Mouse (Mus musculus) embryonic facial prominence, embryonic 12.5 days (tissue): ENCODE results near the gene Rgn. TPM values are rescaled to one million over a fixed set of nuclear protein-coding genes. Genes with fewer than 3 reads are reported as not detected.
A peak's percentile ranks its signal among the peaks of the same experiment; 100 is the strongest.

Experiments used
- ATAC-seq: fragments of 200-750 bp; cut with Nextera tagmentation; 2 replicates; pipeline ENCODE4 v1.8.0; 2017; ENCODE audit not compliant: insufficient number of reproducible peaks, insufficient read depth, low FRiP score, low TSS enrichment
- H3K27ac ChIP-seq: fragments of 300-500 bp; sonication (generic); 2 replicates; pipeline ENCODE4 v1.5.1; 2016; ENCODE audit warnings: mild to moderate bottlenecking
- H3K27me3 ChIP-seq: fragments of 300-500 bp; sonication (generic); 2 replicates; pipeline ENCODE4 v1.6.1; 2016; ENCODE audit warnings: mild to moderate bottlenecking, moderate library complexity
- H3K36me3 ChIP-seq: fragments of 300-500 bp; sonication (generic); 2 replicates; pipeline ENCODE4 v1.6.1; 2016; ENCODE audit warnings: mild to moderate bottlenecking
- H3K4me1 ChIP-seq: fragments of 300-500 bp; sonication (generic); 2 replicates; pipeline ENCODE4 v1.6.1; 2016
- H3K4me2 ChIP-seq: fragments of 300-500 bp; sonication (generic); replicated peaks from 2 replicates; pipeline ENCODE4 v1.6.1; 2016; ENCODE audit warnings: mild to moderate bottlenecking, moderate library complexity
- H3K4me3 ChIP-seq: fragments of 300-500 bp; sonication (generic); 2 replicates; pipeline ENCODE4 v1.5.1; 2016; ENCODE audit warnings: mild to moderate bottlenecking
- H3K9ac ChIP-seq: fragments of 300-500 bp; sonication (generic); 2 replicates; pipeline ENCODE4 v1.6.1; 2016; ENCODE audit warnings: mild to moderate bottlenecking, moderate library complexity
- H3K9me3 ChIP-seq: fragments of 300-500 bp; sonication (generic); 2 replicates; pipeline ENCODE4 v1.6.1; 2016; ENCODE audit warnings: mild to moderate bottlenecking, moderate library complexity
- WGBS: fragments of 180-500 bp; shearing (Covaris S2); methylation state at CpG from one replicate; pipeline ENCODE4 v1.1.7; 2016; 5-methylcytosine and 5-hydroxymethylcytosine counted together
- polyA plus RNA-seq: library from polyadenylated mRNA; unstranded; fragments of >200 nt; fragmentation: Nextera tagmentation; extraction: Ambion mirVana; gene quantifications from 2 replicates; pipeline ENCODE4 v1.2.1, GENCODE M21; 2016

The Rgn gene
- 0.23 and 0.46 TPM in 2 replicates for polyA plus RNA-seq

DNA sequence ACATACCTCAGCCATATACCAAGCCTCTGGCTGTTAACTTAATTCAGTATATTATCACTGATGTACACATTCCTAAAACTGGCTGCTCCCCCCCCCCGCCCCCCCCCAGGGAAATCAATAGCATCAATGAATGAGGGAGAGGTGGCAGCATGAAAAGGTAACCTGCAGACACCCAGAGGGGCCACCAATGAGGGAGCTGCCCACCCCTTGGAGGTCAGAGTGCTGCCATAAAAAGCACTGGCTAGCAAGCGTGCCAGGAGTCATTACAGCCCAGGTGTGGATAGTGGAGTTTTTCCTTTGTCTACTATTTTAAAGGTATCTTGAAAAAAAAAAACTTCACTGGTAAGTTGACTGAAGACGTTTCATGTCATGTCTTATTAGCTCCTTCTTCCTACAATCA lies at the start of gene Rgn:
Gene Rgn, plus strand, starts transcription at position 256 of the 400 bp plus-strand sequence.
- no peak for ATAC-seq
- WGBS: 58% methylated on average over 3 of the region's 3 CpGs
- H3K4me3 ChIP-seq: no peak within 1 kb of the TSS
- no peak within 1 kb of the TSS for H3K27ac ChIP-seq
- no peak within 1 kb of the TSS for H3K9ac ChIP-seq
- no peaks in the 10 kb centered on the region for H3K36me3 ChIP-seq
- no peaks in the 10 kb centered on the region for H3K9me3 ChIP-seq
- H3K4me1 ChIP-seq: no peaks in the 10 kb centered on the region
- no peaks in the 10 kb centered on the region for H3K27me3 ChIP-seq
- H3K4me2 ChIP-seq: peak within 1 kb of the TSS; percentile 51

DNA sequence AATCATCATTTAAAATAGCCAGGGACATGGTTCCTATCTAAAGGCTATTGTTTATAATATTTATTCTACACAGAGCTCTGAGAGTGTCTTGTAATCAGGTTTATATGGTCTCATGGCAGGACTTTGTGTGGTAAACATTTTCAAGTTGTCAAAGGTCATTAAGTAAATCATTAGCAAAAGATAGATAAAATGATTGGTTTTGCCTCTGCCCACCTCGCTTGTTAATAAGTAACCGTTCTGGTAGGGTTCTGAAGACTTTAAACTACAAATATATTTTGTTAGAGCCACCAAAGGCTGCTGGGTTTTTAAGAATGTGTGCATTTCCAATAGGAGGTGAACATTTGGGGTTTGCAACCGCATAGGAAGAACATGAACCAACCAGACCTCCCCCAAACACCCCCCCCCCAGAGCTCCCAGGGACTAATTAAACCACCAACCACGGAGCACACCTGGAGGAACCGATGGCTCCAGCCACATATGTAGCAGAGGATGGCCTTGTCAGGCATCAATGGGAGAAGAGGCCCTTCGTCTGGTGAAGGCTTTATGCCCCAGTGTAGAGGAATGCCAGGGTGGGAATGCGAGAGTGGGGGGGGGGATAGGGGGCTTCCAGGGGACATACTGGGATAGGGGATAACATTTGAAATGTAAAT lies 29.2 kb upstream of the Rgn start:
- H3K9me3 ChIP-seq: no peaks in the 10 kb centered on the region
- no peaks in the 10 kb centered on the region for H3K27me3 ChIP-seq
- WGBS: 86% methylated on average over 7 of the region's 7 CpGs
- no peaks in the 10 kb centered on the region for H3K36me3 ChIP-seq
- no peak overlapping the region for H3K9ac ChIP-seq
- H3K4me2 ChIP-seq: no peak overlapping the region
- H3K4me3 ChIP-seq: no peak overlapping the region
- no peak for ATAC-seq
- no peak overlapping the region for H3K27ac ChIP-seq
- H3K4me1 ChIP-seq: no peaks in the 10 kb centered on the region

DNA sequence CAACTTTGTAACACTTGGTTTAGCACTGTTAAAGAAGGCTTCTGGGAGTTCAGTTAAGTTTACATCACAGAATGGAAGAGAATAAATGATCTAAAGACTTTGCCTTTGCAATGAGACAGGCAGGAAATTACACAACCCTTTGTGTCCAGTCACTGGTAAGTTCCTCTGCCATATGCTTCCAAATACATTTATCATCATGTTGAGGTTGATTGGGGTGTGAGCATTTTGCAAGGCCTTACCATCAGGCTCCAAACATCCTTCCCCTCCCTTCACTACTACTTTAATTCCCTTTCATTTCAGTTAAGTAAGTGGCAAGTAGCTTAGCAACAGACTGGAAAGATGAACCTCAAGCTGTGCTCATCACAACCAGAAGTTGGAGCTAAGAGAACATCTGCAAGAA lies 28.0 kb upstream of the Rgn start:
- H3K27ac ChIP-seq: no peak overlapping the region
- no peak for ATAC-seq

DNA sequence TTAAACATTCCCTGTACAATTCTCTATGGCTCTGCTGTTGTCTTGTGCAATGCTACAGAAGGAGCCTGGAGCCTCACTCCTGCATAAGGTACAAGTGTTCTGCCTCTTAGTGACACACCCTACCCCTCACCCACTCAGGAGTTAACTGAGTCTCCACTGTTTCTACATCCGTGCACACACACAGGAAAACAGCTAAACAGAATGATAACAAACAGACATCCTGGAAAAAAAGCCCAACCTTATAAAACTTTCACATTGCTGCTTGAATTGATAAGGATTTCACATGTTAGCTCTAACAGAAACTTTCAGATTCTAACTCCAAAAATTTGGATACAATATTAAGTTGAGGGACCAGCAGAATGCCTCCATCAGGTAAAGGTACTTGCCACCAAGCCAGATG lies 17.0 kb upstream of the Rgn start:
- Histone ChIP-seq H3K9me3 (no peaks in the 10 kb centered on the region), H3K27me3 (no peaks in the 10 kb centered on the region), H3K36me3 (no peaks in the 10 kb centered on the region), H3K9ac (no peak overlapping the region), H3K27ac (no peak overlapping the region), H3K4me1 (no peaks in the 10 kb centered on the region), H3K4me3 (no peak overlapping the region), H3K4me2 (no peak overlapping the region)
- no peak for ATAC-seq
- WGBS: 26% methylated on average over 1 of the region's 1 CpGs

More for the DNA sequence above, 28.0 kb upstream of the Rgn start:
- no peaks in the 10 kb centered on the region for H3K9me3 ChIP-seq
- no peaks in the 10 kb centered on the region for H3K27me3 ChIP-seq
- no peak overlapping the region for H3K9ac ChIP-seq
- no peak overlapping the region for H3K4me3 ChIP-seq
- H3K4me2 ChIP-seq: no peak overlapping the region
- no peaks in the 10 kb centered on the region for H3K4me1 ChIP-seq
- no peaks in the 10 kb centered on the region for H3K36me3 ChIP-seq

DNA sequence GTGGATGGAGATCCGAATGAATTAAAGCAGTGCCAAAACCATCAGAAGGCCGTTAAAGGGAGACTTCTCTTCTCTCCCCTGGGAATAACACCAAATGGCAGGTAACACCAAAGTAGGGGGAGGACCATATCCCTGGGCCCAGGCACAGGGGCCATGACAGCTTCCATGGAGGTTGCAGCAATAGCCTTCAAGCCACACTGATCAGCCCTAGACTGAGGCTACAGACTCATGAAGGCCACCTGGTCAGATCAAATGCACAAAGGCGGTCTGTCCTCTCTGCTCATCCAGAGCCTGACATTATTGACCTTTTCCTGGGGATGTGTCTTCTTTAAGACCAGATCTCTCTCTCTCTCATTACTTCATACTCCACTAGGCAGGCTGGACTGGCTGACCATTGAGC lies 5.7 kb upstream of the Rgn start:
- no peak overlapping the region for H3K4me2 ChIP-seq
- ATAC-seq: no peak
- no peak overlapping the region for H3K9ac ChIP-seq
- 75% methylated on average over 3 of the region's 3 CpGs for WGBS
- no peaks in the 10 kb centered on the region for H3K36me3 ChIP-seq
- no peaks in the 10 kb centered on the region for H3K27me3 ChIP-seq
- H3K4me3 ChIP-seq: no peak overlapping the region
- H3K27ac ChIP-seq: no peak overlapping the region
- H3K4me1 ChIP-seq: no peaks in the 10 kb centered on the region
- no peaks in the 10 kb centered on the region for H3K9me3 ChIP-seq

DNA sequence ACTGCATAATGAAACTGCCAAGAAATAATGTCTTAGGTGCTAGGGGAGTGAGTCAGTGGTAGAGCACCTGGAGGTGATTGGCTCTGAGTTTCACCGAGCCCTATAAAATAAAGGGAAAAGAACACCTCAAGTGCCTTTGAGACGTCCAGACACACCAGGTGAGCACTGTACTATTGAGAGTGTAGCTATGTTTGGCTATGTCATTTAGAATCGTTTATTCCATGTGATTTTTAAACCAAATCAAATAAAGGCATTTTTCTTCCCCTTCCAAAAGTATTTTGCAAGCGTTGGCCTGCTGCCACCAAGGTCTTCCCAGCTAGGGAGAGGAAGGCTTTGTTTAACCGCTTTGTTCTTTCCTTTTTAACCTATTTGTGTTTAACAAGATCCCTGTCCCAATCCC lies 2.0 kb upstream of the Rgn start:
- H3K36me3 ChIP-seq: no peaks in the 10 kb centered on the region
- H3K27me3 ChIP-seq: no peaks in the 10 kb centered on the region
- no peaks in the 10 kb centered on the region for H3K9me3 ChIP-seq
- H3K4me1 ChIP-seq: no peaks in the 10 kb centered on the region
- 55% methylated on average over 5 of the region's 5 CpGs for WGBS
- ATAC-seq: no peak
- no peak overlapping the region for H3K9ac ChIP-seq
- H3K27ac ChIP-seq: no peak overlapping the region
- no peak overlapping the region for H3K4me3 ChIP-seq
- H3K4me2 ChIP-seq: no peak overlapping the region; the same call in 1 of the 2 replicates

DNA sequence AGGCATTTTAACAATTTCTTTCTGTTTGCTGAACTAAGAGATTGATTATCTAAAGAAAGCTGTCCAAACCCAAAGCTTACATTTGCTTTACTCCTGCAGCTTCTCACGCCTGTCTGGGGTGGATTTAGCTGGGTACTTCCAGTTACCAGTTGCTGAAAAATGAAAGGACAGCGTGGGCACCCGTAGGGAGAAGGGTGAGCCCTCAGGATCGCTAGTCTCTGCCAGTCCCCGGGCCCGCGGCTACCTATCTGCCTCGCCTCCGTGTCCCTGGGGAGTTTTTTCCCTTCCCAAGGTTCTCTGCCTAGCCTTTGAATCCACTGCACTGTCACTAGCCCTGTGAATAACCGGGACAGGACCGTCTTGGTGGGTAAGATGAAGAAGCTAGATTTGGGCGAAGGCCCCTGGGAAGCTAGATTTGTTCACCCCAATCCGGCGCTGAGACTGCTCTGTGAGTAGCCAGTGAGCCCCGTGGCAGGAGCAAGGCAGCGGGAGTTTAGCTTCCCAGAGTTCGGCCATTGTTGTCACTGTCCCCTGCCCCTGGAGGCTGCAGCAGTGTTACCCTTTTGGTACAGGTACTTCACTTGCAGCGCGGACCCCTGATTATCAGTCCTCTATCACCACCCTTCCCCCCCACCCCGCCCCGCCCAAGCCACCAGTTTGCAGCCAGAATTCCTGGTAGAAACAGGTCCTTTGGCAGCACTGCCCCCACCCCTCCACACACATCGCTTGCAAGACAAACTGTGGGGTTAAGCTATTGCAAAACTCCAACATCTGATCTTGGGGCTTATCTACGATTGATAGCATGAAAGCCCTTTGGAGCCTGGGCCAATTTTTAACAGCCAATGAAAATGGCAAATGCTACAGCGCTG lies 1.3 kb upstream of the Rgn start:
- no peak for ATAC-seq
- no peaks in the 10 kb centered on the region for H3K9me3 ChIP-seq
- no peak overlapping the region for H3K27ac ChIP-seq
- no peaks in the 10 kb centered on the region for H3K4me1 ChIP-seq
- peak overlapping the region; percentile 29 for H3K4me3 ChIP-seq
- no peaks in the 10 kb centered on the region for H3K27me3 ChIP-seq
- WGBS: 28% methylated on average over 24 of the region's 24 CpGs
- H3K4me2 ChIP-seq: peak overlapping the region; percentile 51
- peak overlapping the region; percentile 33; the same call in 1 of the 2 replicates for H3K9ac ChIP-seq
- no peaks in the 10 kb centered on the region for H3K36me3 ChIP-seq

DNA sequence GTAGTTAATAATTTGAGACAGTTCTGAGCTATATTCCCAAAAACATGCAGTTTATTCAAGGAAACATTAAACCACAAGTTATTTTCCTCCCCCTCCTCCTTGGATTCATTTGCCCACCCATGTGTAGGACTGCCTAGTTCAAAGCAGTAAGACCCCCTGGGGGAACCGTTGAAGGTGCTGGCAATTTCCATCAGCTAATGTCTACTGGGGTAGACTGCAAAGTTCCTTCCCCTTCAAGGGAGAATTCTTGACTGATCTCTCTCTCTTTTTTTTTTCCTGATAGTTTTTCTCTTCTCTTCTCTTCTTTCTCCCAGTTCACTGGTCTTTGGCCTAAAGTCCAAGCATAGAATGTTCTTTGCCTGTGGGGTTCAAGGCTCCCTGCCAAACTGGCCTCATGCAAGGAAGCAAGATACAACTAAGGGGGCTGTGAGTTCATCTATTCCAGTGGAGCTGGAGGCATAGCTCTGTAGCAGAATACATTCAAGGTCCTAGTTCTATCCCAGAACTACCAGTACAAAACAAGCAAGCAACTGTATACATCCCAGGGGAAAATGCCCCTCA lies 627 bp upstream of the Rgn start:
- WGBS: 63% methylated on average over 1 of the region's 1 CpGs
- no peaks in the 10 kb centered on the region for H3K9me3 ChIP-seq
- H3K4me2 ChIP-seq: no peak overlapping the region; the same call in 1 of the 2 replicates
- no peaks in the 10 kb centered on the region for H3K36me3 ChIP-seq
- no peaks in the 10 kb centered on the region for H3K27me3 ChIP-seq
- H3K9ac ChIP-seq: no peak overlapping the region
- H3K4me1 ChIP-seq: no peaks in the 10 kb centered on the region
- H3K27ac ChIP-seq: no peak overlapping the region
- ATAC-seq: no peak
- H3K4me3 ChIP-seq: no peak overlapping the region

DNA sequence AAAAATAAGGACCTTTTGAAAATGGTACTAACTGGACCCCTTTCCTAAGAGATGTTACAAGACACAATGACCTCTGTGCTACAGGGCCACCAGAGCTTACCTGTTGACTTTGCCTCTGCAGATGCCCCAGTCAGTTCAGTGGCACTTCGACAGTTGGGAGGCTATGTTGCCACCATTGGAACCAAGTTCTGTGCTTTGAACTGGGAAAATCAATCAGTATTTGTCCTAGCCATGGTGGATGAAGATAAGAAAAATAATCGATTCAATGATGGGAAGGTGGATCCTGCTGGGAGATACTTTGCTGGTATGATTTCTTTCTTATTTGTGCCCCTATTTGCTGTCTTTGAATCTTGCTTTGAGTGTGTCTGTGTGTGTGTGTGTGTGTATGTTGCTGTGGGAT lies 2.6 kb downstream of the Rgn start:
- no peak for ATAC-seq

DNA sequence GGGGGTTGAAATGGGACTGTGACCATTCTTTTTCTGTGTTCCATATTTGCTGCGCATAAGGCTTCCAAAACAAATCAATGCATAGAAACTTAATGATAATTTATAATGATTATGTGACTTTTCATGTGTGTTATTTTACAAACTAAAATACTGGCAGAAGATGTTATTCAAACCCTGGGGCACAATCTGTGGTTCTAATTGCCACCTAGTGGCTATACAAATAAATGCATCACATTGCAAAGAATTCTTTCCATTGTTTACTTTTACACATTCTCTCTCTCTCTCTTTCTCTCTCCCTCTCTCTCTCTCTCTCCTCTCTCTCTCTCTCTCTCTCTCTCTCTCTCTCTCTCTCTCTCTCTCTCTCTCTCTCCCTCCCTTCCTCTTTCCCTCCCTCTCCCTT lies 12.3 kb downstream of the Rgn start:
- 47% methylated on average over 1 of the region's 1 CpGs for WGBS
- H3K9ac ChIP-seq: no peak overlapping the region
- H3K4me1 ChIP-seq: no peaks in the 10 kb centered on the region
- H3K4me3 ChIP-seq: no peak overlapping the region
- no peaks in the 10 kb centered on the region for H3K27me3 ChIP-seq
- no peak overlapping the region for H3K4me2 ChIP-seq
- no peak overlapping the region for H3K27ac ChIP-seq
- no peak for ATAC-seq
- no peaks in the 10 kb centered on the region for H3K36me3 ChIP-seq
- H3K9me3 ChIP-seq: no peaks in the 10 kb centered on the region

More for the DNA sequence above, 2.6 kb downstream of the Rgn start:
- H3K4me1 ChIP-seq: no peaks in the 10 kb centered on the region
- H3K9ac ChIP-seq: no peak overlapping the region
- no peak overlapping the region for H3K4me2 ChIP-seq
- no peak overlapping the region for H3K27ac ChIP-seq
- no peaks in the 10 kb centered on the region for H3K9me3 ChIP-seq
- no peaks in the 10 kb centered on the region for H3K27me3 ChIP-seq
- no peaks in the 10 kb centered on the region for H3K36me3 ChIP-seq
- no peak overlapping the region for H3K4me3 ChIP-seq
- 76% methylated on average over 2 of the region's 2 CpGs for WGBS

DNA sequence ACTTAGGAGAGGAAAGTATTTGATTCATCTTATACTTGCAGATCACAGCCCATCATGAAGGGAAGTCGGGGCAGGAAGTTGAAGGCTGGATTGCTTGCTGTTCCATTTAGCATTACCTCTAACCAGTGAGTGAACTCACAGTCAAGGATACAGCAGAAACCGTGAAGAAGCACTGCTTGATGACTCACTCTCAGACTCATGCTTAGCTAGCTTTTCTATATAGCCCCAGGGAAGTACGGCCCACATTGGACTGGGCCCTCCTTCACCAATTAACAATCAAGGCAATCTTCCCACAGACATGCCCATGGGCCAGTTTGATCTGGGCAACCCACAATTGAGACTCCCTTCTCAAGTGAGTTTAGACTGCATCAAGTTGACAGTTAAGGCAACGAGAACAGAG lies 14.4 kb downstream of the Rgn start:
- H3K4me3 ChIP-seq: no peak overlapping the region
- WGBS: 59% methylated on average over 4 of the region's 4 CpGs
- H3K27me3 ChIP-seq: no peaks in the 10 kb centered on the region
- no peak overlapping the region for H3K4me2 ChIP-seq
- H3K27ac ChIP-seq: no peak overlapping the region
- no peaks in the 10 kb centered on the region for H3K4me1 ChIP-seq
- no peaks in the 10 kb centered on the region for H3K9me3 ChIP-seq
- no peak overlapping the region for H3K9ac ChIP-seq
- no peak for ATAC-seq
- no peaks in the 10 kb centered on the region for H3K36me3 ChIP-seq

DNA sequence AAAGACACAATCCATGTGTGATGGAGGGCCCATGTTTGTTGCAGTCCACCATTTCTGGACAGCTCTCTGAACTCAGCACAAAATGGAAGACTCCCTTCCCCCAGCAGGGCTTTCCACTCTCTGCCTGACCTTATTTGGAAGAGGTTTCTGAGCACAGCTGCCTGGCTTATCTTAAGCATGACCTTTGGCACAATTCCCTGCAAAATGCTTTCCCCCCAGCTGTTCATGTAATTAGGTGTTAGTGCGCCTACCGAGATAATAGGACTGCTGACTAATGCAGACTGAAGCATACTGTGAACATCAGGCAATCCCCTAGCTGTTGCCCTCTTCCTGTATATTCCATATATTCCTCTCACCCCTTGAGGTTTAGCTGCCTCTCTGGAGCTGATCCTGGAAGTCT lies 21.4 kb downstream of the Rgn start:
- no peaks in the 10 kb centered on the region for H3K4me1 ChIP-seq
- no peaks in the 10 kb centered on the region for H3K36me3 ChIP-seq
- H3K27ac ChIP-seq: no peak overlapping the region
- no peak overlapping the region for H3K9ac ChIP-seq
- H3K9me3 ChIP-seq: no peaks in the 10 kb centered on the region
- no peaks in the 10 kb centered on the region for H3K27me3 ChIP-seq
- H3K4me2 ChIP-seq: no peak overlapping the region
- H3K4me3 ChIP-seq: no peak overlapping the region
- WGBS: 32% methylated on average over 2 of the region's 2 CpGs
- no peak for ATAC-seq
